Comparison of ENCODE assay signal across 31 mouse cellular contexts in the genomic region with DNA sequence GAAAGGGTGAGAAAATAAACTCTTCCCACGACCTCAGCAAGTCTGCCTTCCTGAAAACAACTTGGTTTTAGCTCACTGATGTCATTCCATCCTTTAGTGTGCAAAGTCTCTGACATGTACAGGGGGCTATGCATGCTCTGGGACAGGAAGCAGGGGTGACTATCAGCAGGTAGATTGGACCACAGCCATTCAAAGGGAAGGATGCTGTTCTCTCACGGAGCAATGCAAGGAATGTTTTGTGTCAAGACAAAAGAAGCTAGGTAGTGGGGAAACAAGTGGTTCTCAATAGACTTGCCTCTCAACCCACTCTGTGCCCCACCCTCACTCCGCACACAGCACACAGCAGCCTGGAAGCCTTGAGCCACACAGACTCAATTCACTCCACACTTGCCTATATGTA. TPM values are rescaled to one million over a fixed set of nuclear protein-coding genes. Genes with fewer than 3 reads are reported as not detected.
"Had no signal": no experiment of that assay in that cellular context is flagged by ENCODE, and none has a peak within 500 bp of the region (broad histone marks: within the 10 kb centered on the region; RNA-seq: fewer than 3 reads in every experiment).

No protein-coding gene starts in this region.

- DNase-seq: kidney, adult 11 months; kidney, adult 8-10 months; kidney, postnatal 10 days; kidney, postnatal 36 days; layer of hippocampus, postnatal 36 days; left cerebral cortex, postnatal 4 days; liver, embryonic 13.5 days; lung, embryonic 14.5 days; lung, postnatal 10 days; lung, postnatal 4 days; midbrain, embryonic 14.5 days; thymus, postnatal 25 days had no signal

- H3K4me1 ChIP-seq: kidney, embryonic 15.5 days; limb, embryonic 12.5 days; limb, embryonic 15.5 days; liver, embryonic 13.5 days had no signal

- H3K36me3 ChIP-seq: kidney, embryonic 15.5 days; limb, embryonic 12.5 days; limb, embryonic 15.5 days; liver, embryonic 13.5 days had no signal

- H3K27ac ChIP-seq: kidney, embryonic 15.5 days; left cerebral cortex, adult 2 months; limb, embryonic 12.5 days; limb, embryonic 15.5 days; liver, embryonic 13.5 days had no signal

- H3K9me3 ChIP-seq: kidney, embryonic 15.5 days; limb, embryonic 12.5 days; limb, embryonic 15.5 days; liver, embryonic 13.5 days had no signal

- H3K27me3 ChIP-seq: kidney, embryonic 15.5 days; limb, embryonic 15.5 days; liver, embryonic 13.5 days had no signal

- H3K4me2 ChIP-seq: kidney, embryonic 15.5 days; limb, embryonic 12.5 days; limb, embryonic 15.5 days; liver, embryonic 13.5 days; lung, embryonic 14.5 days; midbrain, embryonic 11.5 days had no signal

- H3K4me3 ChIP-seq: kidney, embryonic 15.5 days; left cerebral cortex, adult 2 months; limb, embryonic 12.5 days; limb, embryonic 15.5 days; liver, embryonic 13.5 days had no signal

- H3K9ac ChIP-seq: kidney, embryonic 15.5 days; limb, embryonic 12.5 days; limb, embryonic 15.5 days; liver, embryonic 13.5 days; lung, embryonic 14.5 days had no signal

RNA-seq across cellular contexts. Expression of a gene that starts 10.6 kb away (rescaled TPM):
- total RNA-seq: megakaryocyte-erythroid progenitor cell, adult 5-6 weeks had no signal
- polyA plus RNA-seq: liver, embryonic 13.5 days; liver, embryonic 16.5 days; midbrain, embryonic 11.5 days; small intestine, adult 2 months; spleen, adult 2 months; thymus, postnatal 0 days had no signal

RNA-seq across cellular contexts. Expression of a gene that starts 25.8 kb away (rescaled TPM):
- total RNA-seq: layer of hippocampus, adult 8-10 months; layer of hippocampus, postnatal 10 days; layer of hippocampus, postnatal 36 days; left cerebral cortex, adult 2 months; left cerebral cortex, postnatal 14 days; left cerebral cortex, postnatal 4 days; megakaryocyte progenitor cell, adult 5-6 weeks; megakaryocyte-erythroid progenitor cell, adult 5-6 weeks; midbrain, postnatal 0 days had no signal
- polyA plus RNA-seq: kidney, embryonic 15.5 days; limb, embryonic 12.5 days; limb, embryonic 15.5 days; liver, embryonic 13.5 days; liver, embryonic 16.5 days; lung, embryonic 14.5 days; midbrain, embryonic 11.5 days; midbrain, embryonic 14.5 days; midbrain, postnatal 0 days; neural tube, embryonic 11.5 days; neural tube, embryonic 14.5 days; small intestine, adult 2 months; spleen, adult 2 months; stomach, embryonic 16.5 days; thymus, postnatal 0 days had no signal

RNA-seq across cellular contexts. Expression of a gene that starts 27.4 kb away (rescaled TPM):
- total RNA-seq: layer of hippocampus, adult 8-10 months; layer of hippocampus, postnatal 10 days; layer of hippocampus, postnatal 36 days; left cerebral cortex, adult 2 months; left cerebral cortex, postnatal 14 days; left cerebral cortex, postnatal 4 days; megakaryocyte progenitor cell, adult 5-6 weeks; megakaryocyte-erythroid progenitor cell, adult 5-6 weeks; midbrain, postnatal 0 days had no signal
- polyA plus RNA-seq: kidney, embryonic 15.5 days; limb, embryonic 12.5 days; limb, embryonic 15.5 days; liver, embryonic 13.5 days; liver, embryonic 16.5 days; lung, embryonic 14.5 days; midbrain, embryonic 11.5 days; midbrain, embryonic 14.5 days; midbrain, postnatal 0 days; neural tube, embryonic 11.5 days; neural tube, embryonic 14.5 days; small intestine, adult 2 months; spleen, adult 2 months; stomach, embryonic 16.5 days; thymus, postnatal 0 days had no signal

RNA-seq across cellular contexts. Expression of a gene that starts 35.4 kb away (rescaled TPM):
- total RNA-seq: layer of hippocampus, postnatal 10 days; left cerebral cortex, adult 2 months; left cerebral cortex, postnatal 14 days; megakaryocyte progenitor cell, adult 5-6 weeks; megakaryocyte-erythroid progenitor cell, adult 5-6 weeks had no signal
- polyA plus RNA-seq: kidney, embryonic 15.5 days; limb, embryonic 12.5 days; limb, embryonic 15.5 days; lung, embryonic 14.5 days; midbrain, embryonic 11.5 days; midbrain, embryonic 14.5 days; neural tube, embryonic 11.5 days; neural tube, embryonic 14.5 days; small intestine, adult 2 months; spleen, adult 2 months; stomach, embryonic 16.5 days; thymus, postnatal 0 days had no signal

RNA-seq across cellular contexts. Expression of a gene that starts 48.4 kb away (rescaled TPM):
- total RNA-seq: layer of hippocampus, adult 8-10 months; layer of hippocampus, postnatal 10 days; layer of hippocampus, postnatal 36 days; left cerebral cortex, adult 2 months; left cerebral cortex, postnatal 14 days; left cerebral cortex, postnatal 4 days; megakaryocyte progenitor cell, adult 5-6 weeks; megakaryocyte-erythroid progenitor cell, adult 5-6 weeks had no signal
- polyA plus RNA-seq: limb, embryonic 12.5 days; limb, embryonic 15.5 days; lung, embryonic 14.5 days; midbrain, embryonic 11.5 days; midbrain, embryonic 14.5 days; midbrain, postnatal 0 days; neural tube, embryonic 14.5 days; small intestine, adult 2 months; testis, adult 2 months; thymus, postnatal 0 days had no signal
